Mouse (Mus musculus): ENCODE data around the gene Krt82. TPM values are rescaled to one million over a fixed set of nuclear protein-coding genes. Genes with fewer than 3 reads are reported as not detected.

Krt82 gene
- not detected for polyA plus RNA-seq (2015; fragmentation: Illumina TruSeq; extraction: RNeasy Lipid Tissue Mini Kit (QIAGEN cat#74804); ENCODE audit: low read depth, low replicate concordance)

DNA sequence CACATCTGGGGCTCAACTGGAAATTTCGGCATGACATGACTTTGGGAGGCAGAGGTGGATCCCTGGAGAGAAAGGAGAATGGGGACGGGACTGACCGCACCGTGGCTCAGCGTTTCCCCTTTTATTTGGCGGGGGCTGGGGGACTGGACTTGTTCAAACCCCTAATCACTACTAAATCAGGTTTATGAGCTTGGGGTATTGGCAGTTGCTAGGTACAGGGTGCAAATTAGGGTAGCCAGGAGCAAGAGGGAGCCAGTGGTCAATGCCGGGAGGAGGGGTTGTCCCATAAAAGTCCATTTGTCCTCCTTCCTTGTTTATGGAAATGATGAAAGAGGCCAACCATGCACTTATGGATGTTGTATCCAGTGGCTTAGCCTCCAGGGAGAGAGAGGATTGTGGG lies at the start of gene Krt82:
Gene Krt82, minus strand, starts transcription at position 101 of the 400 bp plus-strand sequence.

DNA sequence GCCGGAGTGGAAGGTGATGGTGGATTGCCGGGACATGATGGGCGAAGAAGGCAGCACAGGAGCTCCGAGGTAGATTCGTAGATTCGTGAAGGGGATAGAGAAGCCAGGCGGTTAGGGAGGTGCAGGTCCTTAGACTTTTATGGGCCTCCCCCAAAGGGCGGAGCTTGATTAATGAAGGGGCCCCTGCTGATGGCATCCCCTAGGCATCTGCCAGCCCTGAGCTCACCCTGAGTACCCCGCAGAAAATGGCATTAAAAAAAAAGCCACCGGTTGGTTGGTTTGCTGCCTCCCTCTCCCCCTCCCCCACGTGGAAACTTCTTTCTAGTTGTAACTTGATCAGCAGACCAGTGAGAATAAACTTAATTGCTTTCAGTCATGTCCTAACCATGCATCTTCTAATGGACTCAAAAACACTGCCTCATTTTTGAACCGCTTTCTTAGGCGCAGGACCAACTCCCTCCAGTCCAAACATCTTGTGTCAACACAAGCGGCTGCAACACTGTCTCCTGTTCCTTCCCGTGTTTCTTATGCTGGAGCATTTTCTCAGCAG lies 23.4 kb upstream of the Krt82 start, which contains the start of gene Krt75:
Gene Krt75, minus strand, starts transcription at position 109 of the 550 bp plus-strand sequence.

DNA sequence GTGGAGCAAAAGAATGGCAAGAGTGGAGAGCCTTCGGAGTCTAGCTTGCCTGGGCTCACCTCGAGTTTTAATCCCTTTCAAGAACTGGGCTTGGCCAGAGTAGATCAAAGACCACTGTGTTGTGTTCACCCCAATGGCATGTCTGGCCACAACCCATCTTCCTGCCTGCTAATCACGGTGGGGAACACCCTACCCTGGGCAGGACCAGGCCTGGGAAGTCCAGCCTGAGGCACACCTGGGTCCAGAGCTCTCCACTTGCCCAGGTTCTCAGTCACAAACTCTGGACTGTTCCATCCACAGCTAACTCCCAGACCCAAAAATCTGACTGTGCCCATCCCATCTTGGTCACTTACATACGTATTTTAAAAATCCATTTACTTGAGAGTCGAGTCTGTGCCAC lies 12.4 kb upstream of the Krt82 start, which contains the start of gene Krt90:
Gene Krt90, minus strand, starts transcription at position 101 of the 400 bp plus-strand sequence.

DNA sequence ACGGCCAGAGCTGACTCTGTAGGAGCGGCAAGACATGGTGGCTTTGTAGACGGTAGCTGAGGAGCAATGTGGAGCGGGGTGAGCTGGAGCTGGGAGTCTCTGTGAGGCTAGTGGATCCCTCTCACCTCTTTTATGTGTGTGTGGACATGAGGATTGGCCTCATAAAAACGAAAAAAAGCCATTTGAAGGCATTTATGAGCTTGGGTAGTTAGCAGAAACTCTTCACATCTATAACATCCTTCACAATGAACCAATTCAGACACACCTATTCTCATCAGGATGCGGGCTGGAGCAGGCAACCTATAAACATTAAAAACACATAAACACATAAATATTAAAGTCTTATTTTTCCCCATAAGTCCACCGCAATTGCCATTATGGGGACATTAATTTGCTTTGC lies 17.7 kb downstream of the Krt82 start, which contains the start of gene Krt84:
Gene Krt84, minus strand, starts transcription at position 101 of the 400 bp plus-strand sequence.

DNA sequence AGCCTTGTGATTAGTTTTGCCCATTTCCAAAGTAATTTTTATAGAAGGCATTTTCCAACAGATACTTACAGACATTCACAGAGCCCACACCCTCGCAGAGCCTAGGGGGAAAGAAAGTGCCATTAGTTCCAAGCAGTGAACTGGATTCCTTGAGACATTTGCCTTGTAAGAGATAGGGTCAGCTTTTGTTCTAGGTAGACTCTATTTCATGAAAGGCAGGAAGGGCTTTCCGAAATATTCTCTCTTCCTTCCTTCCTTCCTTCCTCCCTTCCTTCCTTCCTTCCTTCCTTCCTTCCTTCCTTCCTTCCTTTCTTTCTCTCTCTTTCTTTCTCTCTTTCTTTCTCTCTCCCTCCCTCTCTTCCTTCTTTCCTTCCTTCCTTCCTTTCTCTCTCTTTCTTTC lies 33.3 kb downstream of the Krt82 start, which contains the start of gene Gm49425:
Gene Gm49425, minus strand, starts transcription at position 101 of the 400 bp plus-strand sequence.

DNA sequence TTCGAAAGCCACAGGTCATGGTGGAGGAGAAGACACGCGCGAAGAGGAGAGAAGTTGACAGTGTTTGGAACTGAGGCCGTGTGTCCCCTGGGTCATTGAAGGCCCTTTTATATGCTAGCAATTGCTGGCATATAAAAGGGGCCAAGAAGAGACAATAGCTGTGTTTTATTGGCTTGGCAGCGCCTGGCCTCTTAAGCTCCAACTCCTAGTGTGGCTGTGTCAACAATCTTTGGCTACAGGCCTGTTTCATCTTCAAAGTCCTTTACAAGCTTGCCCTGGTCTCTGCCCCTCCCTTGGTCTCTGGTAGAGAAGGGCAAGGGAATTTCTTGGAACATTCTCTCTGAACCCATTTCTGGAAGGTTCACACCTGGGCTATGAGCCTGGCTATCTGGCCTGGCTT lies 59.0 kb downstream of the Krt82 start, which contains the start of gene Krt83:
Gene Krt83, minus strand, starts transcription at position 82 of the 400 bp plus-strand sequence.

Other genes with a start within 250 kb of the Krt82 start
- 3.3 TPM for gene Krt80, start 180.5 kb downstream of the Krt82 start, polyA plus RNA-seq (2015; fragmentation: Illumina TruSeq; extraction: RNeasy Lipid Tissue Mini Kit (QIAGEN cat#74804); ENCODE audit: low read depth, low replicate concordance)
- not detected for gene Krt7, start 139.6 kb downstream of the Krt82 start, polyA plus RNA-seq (2015; fragmentation: Illumina TruSeq; extraction: RNeasy Lipid Tissue Mini Kit (QIAGEN cat#74804); ENCODE audit: low read depth, low replicate concordance)
- 0.19 TPM for gene Krt87, start 111.9 kb downstream of the Krt82 start, polyA plus RNA-seq (2015; fragmentation: Illumina TruSeq; extraction: RNeasy Lipid Tissue Mini Kit (QIAGEN cat#74804); ENCODE audit: low read depth, low replicate concordance)
- gene Krt88, start 102.9 kb downstream of the Krt82 start, polyA plus RNA-seq (2015; fragmentation: Illumina TruSeq; extraction: RNeasy Lipid Tissue Mini Kit (QIAGEN cat#74804); ENCODE audit: low read depth, low replicate concordance): not detected
- not detected for gene Krt81, start 86.9 kb downstream of the Krt82 start, polyA plus RNA-seq (2015; fragmentation: Illumina TruSeq; extraction: RNeasy Lipid Tissue Mini Kit (QIAGEN cat#74804); ENCODE audit: low read depth, low replicate concordance)
- not detected for gene Krt86, start 77.2 kb downstream of the Krt82 start, polyA plus RNA-seq (2015; fragmentation: Illumina TruSeq; extraction: RNeasy Lipid Tissue Mini Kit (QIAGEN cat#74804); ENCODE audit: low read depth, low replicate concordance)
- not detected for gene Krt83, start 59.2 kb downstream of the Krt82 start, polyA plus RNA-seq (2015; fragmentation: Illumina TruSeq; extraction: RNeasy Lipid Tissue Mini Kit (QIAGEN cat#74804); ENCODE audit: low read depth, low replicate concordance)
- not detected for gene Gm49425, start 33.4 kb downstream of the Krt82 start, polyA plus RNA-seq (2015; fragmentation: Illumina TruSeq; extraction: RNeasy Lipid Tissue Mini Kit (QIAGEN cat#74804); ENCODE audit: low read depth, low replicate concordance)
- gene Krt84, start 17.8 kb downstream of the Krt82 start, polyA plus RNA-seq (2015; fragmentation: Illumina TruSeq; extraction: RNeasy Lipid Tissue Mini Kit (QIAGEN cat#74804); ENCODE audit: low read depth, low replicate concordance): not detected
- not detected for gene Krt90, start 12.3 kb upstream of the Krt82 start, polyA plus RNA-seq (2015; fragmentation: Illumina TruSeq; extraction: RNeasy Lipid Tissue Mini Kit (QIAGEN cat#74804); ENCODE audit: low read depth, low replicate concordance)
- not detected for gene Krt75, start 23.2 kb upstream of the Krt82 start, polyA plus RNA-seq (2015; fragmentation: Illumina TruSeq; extraction: RNeasy Lipid Tissue Mini Kit (QIAGEN cat#74804); ENCODE audit: low read depth, low replicate concordance)
- not detected for gene Gm5414, start 77.5 kb upstream of the Krt82 start, polyA plus RNA-seq (2015; fragmentation: Illumina TruSeq; extraction: RNeasy Lipid Tissue Mini Kit (QIAGEN cat#74804); ENCODE audit: low read depth, low replicate concordance)
- gene Gm5478, start 96.7 kb upstream of the Krt82 start, polyA plus RNA-seq (2015; fragmentation: Illumina TruSeq; extraction: RNeasy Lipid Tissue Mini Kit (QIAGEN cat#74804); ENCODE audit: low read depth, low replicate concordance): not detected
- not detected for gene Krt6b, start 129.6 kb upstream of the Krt82 start, polyA plus RNA-seq (2015; fragmentation: Illumina TruSeq; extraction: RNeasy Lipid Tissue Mini Kit (QIAGEN cat#74804); ENCODE audit: low read depth, low replicate concordance)
- gene Krt6a, start 143.6 kb upstream of the Krt82 start, polyA plus RNA-seq (2015; fragmentation: Illumina TruSeq; extraction: RNeasy Lipid Tissue Mini Kit (QIAGEN cat#74804); ENCODE audit: low read depth, low replicate concordance): not detected
- gene Krt5, start 162.2 kb upstream of the Krt82 start, polyA plus RNA-seq (2015; fragmentation: Illumina TruSeq; extraction: RNeasy Lipid Tissue Mini Kit (QIAGEN cat#74804); ENCODE audit: low read depth, low replicate concordance): not detected
- gene Krt71, start 192.4 kb upstream of the Krt82 start, polyA plus RNA-seq (2015; fragmentation: Illumina TruSeq; extraction: RNeasy Lipid Tissue Mini Kit (QIAGEN cat#74804); ENCODE audit: low read depth, low replicate concordance): not detected
- gene Krt72, start 235.8 kb upstream of the Krt82 start, polyA plus RNA-seq (2015; fragmentation: Illumina TruSeq; extraction: RNeasy Lipid Tissue Mini Kit (QIAGEN cat#74804); ENCODE audit: low read depth, low replicate concordance): not detected